Mouse (Mus musculus): ENCODE measurements around the gene Car7. TPM values are rescaled to one million over a fixed set of nuclear protein-coding genes. Genes with fewer than 3 reads are reported as not detected.

Car7 gene
- total and polyA plus RNA-seq, 3 experiments = 0.62 to 1.3 (median 0.85) TPM

GRCm38 (mm10) chr8:104542160-104542559 is 7.7 kb downstream of the Car7 start:
- H3K9me3 ChIP-seq (replicated peaks; ENCODE audit: low read length) = no peaks in the 10 kb centered on the region
- H3K9ac ChIP-seq (ENCODE audit: insufficient read depth, low read depth) = no peak overlapping the region
- no peak for DNase-seq (ENCODE audit: extremely low read depth)
- in situ Hi-C loops (cut with MboI; ENCODE audit: low pct_ligation_motif_present, low pct_unique_long_range_greater_than_20kb, low sequenced_read_pairs) (loop anchor here (25.0 kb wide), 1 partner anchor 180 kb away; no protein-coding TSS in a partner anchor), dilution Hi-C loops (cut with MboI; ENCODE audit: extremely low pct_ligation_motif_present, extremely low pct_unique_long_range_greater_than_20kb, low sequenced_read_pairs) (no loop called here)
- H3K36me3 ChIP-seq (replicated peaks in 1 of 2; ENCODE audit: control insufficient read depth in 1 of 2, insufficient read depth in 1 of 2, low read length in 1 of 2) = peaks cover 0 to 2% of the 10 kb centered on the region in 2 experiments
- H3K4me1 ChIP-seq (ENCODE audit: control insufficient read depth in 1 of 2, insufficient read depth in 2 of 2) = no peaks in the 10 kb centered on the region
- H3K27me3 ChIP-seq (replicated peaks) = no peaks in the 10 kb centered on the region
- no peak overlapping the region for H3K27ac ChIP-seq (ENCODE audit: insufficient read depth, low read depth)
- no peak overlapping the region for H3K4me3 ChIP-seq (replicated peaks in 1 of 3; ENCODE audit: low read depth in 2 of 3, low read length in 2 of 3, poor library complexity in 1 of 3)
- H3K79me2 ChIP-seq (replicated peaks; ENCODE audit: control insufficient read depth, extremely low read depth, insufficient read depth, poor library complexity, severe bottlenecking) = no peaks in the 10 kb centered on the region
- TF ChIP-seq SMC3 (IDR thresholded peaks at IDR 0.05; ENCODE audit: low read depth, low read length) = no peak
- no peak for TF ChIP-seq JUND (conservative IDR thresholded peaks at IDR 0.05; ENCODE audit: low read depth, low read length)
- TF ChIP-seq CTCF (conservative IDR thresholded peaks at IDR 0.05 in 1 of 2, IDR thresholded peaks at IDR 0.05 in 1 of 2; ENCODE audit: low read depth in 2 of 2, low read length in 2 of 2) = no peak
- no peak for TF ChIP-seq TCF12 (IDR thresholded peaks at IDR 0.05; ENCODE audit: low read depth, low read length)
- TF ChIP-seq NELFE (IDR thresholded peaks at IDR 0.05; ENCODE audit: low read depth, low read length) = no peak
- TF ChIP-seq EP300 (IDR thresholded peaks at IDR 0.05; ENCODE audit: low read length) = no peak
- no peak for TF ChIP-seq ETS1 (conservative IDR thresholded peaks at IDR 0.05; ENCODE audit: low read depth, low read length)
- no peak for TF ChIP-seq IRF4 (IDR thresholded peaks at IDR 0.05; ENCODE audit: low read depth, low read length)
- no peak for TF ChIP-seq JUN (IDR thresholded peaks at IDR 0.05; ENCODE audit: insufficient read depth, low read depth, low read length)
- TF ChIP-seq CHD2 (IDR thresholded peaks at IDR 0.05; ENCODE audit: low read length) = no peak
- TF ChIP-seq TBP (conservative IDR thresholded peaks at IDR 0.05; ENCODE audit: low read depth, low read length) = no peak
- TF ChIP-seq RCOR1 (conservative IDR thresholded peaks at IDR 0.05; ENCODE audit: low read depth, low read length) = no peak
- no peak for TF ChIP-seq HCFC1 (IDR thresholded peaks at IDR 0.05; ENCODE audit: low read depth, low read length)
- no peak for TF ChIP-seq GABPA (IDR thresholded peaks at IDR 0.05; ENCODE audit: insufficient replicate concordance, low read depth, low read length)
- TF ChIP-seq MYC (IDR thresholded peaks at IDR 0.05; ENCODE audit: low read depth, low read length) = no peak
- no peak for TF ChIP-seq ZC3H11A (IDR thresholded peaks at IDR 0.05; ENCODE audit: low read depth, low read length)
- H3K4me2 ChIP-seq (ENCODE audit: insufficient read depth, low read depth, poor library complexity, severe bottlenecking) = no peak overlapping the region

GRCm38 (mm10) chr8:104543440-104544045 is 9.1 kb downstream of the Car7 start:
- Histone ChIP-seq H3K27me3 (replicated peaks) (no peaks in the 10 kb centered on the region), H3K4me3 (replicated peaks in 1 of 3; ENCODE audit: low read depth in 2 of 3, low read length in 2 of 3, poor library complexity in 1 of 3) (no peak overlapping the region), H3K79me2 (replicated peaks; ENCODE audit: control insufficient read depth, extremely low read depth, insufficient read depth, poor library complexity, severe bottlenecking) (no peaks in the 10 kb centered on the region), H3K27ac (ENCODE audit: insufficient read depth, low read depth) (no peak overlapping the region), H3K9ac (ENCODE audit: insufficient read depth, low read depth) (no peak overlapping the region), H3K4me2 (ENCODE audit: insufficient read depth, low read depth, poor library complexity, severe bottlenecking) (no peak overlapping the region), H3K36me3 (replicated peaks in 1 of 2; ENCODE audit: control insufficient read depth in 1 of 2, insufficient read depth in 1 of 2, low read length in 1 of 2) (peaks cover 0 to 2% of the 10 kb centered on the region in 2 experiments), H3K9me3 (replicated peaks; ENCODE audit: low read length) (no peaks in the 10 kb centered on the region), H3K4me1 (ENCODE audit: control insufficient read depth in 1 of 2, insufficient read depth in 2 of 2) (peaks cover 7 to 8% of the 10 kb centered on the region in 2 experiments)
- DNase-seq (ENCODE audit: extremely low read depth) = no peak
- dilution Hi-C loops (cut with MboI; ENCODE audit: extremely low pct_ligation_motif_present, extremely low pct_unique_long_range_greater_than_20kb, low sequenced_read_pairs) = no loop called here
- TF ChIP-seq HCFC1 (IDR thresholded peaks at IDR 0.05; ENCODE audit: low read depth, low read length) (no peak), USF1 (IDR thresholded peaks at IDR 0.05; ENCODE audit: low read depth, low read length) (no peak), SMC3 (IDR thresholded peaks at IDR 0.05; ENCODE audit: low read depth, low read length) (no peak), MAZ (IDR thresholded peaks at IDR 0.05; ENCODE audit: low read depth, low read length) (no peak), NRF1 (IDR thresholded peaks at IDR 0.05; ENCODE audit: low read depth, low read length) (no peak), PAX5 (IDR thresholded peaks at IDR 0.05; ENCODE audit: low read length) (no peak), CHD1 (IDR thresholded peaks at IDR 0.05; ENCODE audit: low read depth, low read length) (no peak), KAT2A (IDR thresholded peaks at IDR 0.05; ENCODE audit: insufficient replicate concordance, low read length) (no peak), ZC3H11A (IDR thresholded peaks at IDR 0.05; ENCODE audit: low read depth, low read length) (no peak), BHLHE40 (IDR thresholded peaks at IDR 0.05; ENCODE audit: low read depth, low read length) (no peak), ELF1 (IDR thresholded peaks at IDR 0.05; ENCODE audit: low read depth, low read length) (no peak), POLR2AphosphoS2 (IDR thresholded peaks at IDR 0.05; ENCODE audit: low read depth, low read length) (no peak), ETS1 (conservative IDR thresholded peaks at IDR 0.05; ENCODE audit: low read depth, low read length) (no peak), IRF4 (IDR thresholded peaks at IDR 0.05; ENCODE audit: low read depth, low read length) (no peak), JUN (IDR thresholded peaks at IDR 0.05; ENCODE audit: insufficient read depth, low read depth, low read length) (no peak)
- in situ Hi-C loops (cut with MboI; ENCODE audit: low pct_ligation_motif_present, low pct_unique_long_range_greater_than_20kb, low sequenced_read_pairs) = loop anchor here (25.0 kb wide), 1 partner anchor 181 kb away; no protein-coding TSS in a partner anchor
